Mouse (Mus musculus) MEL (cell line): ENCODE measurements around the gene Rab5a. TPM values are rescaled to one million over a fixed set of nuclear protein-coding genes. Genes with fewer than 3 reads are reported as not detected.

Experiments
- DNase-seq: peaks from one replicate; pipeline ENCODE4 v3.0.0; 2011; ENCODE audit warnings: low read depth, low spot score
- H3K27ac ChIP-seq: 2 replicates; pipeline ENCODE4 v1.5.1; 2012; ENCODE audit warnings: low read depth, mild to moderate bottlenecking, control low read depth, low read length, moderate library complexity; ENCODE audit not compliant: control insufficient read depth
- H3K27me3 ChIP-seq, 2 experiments: fragments of 150-350 bp in 1 of 2; sonication (generic) in 1 of 2; 2 replicates each; pipeline ENCODE4 v1.6.1; 2012; ENCODE audit warnings: low read length in 2 of 2, mild to moderate bottlenecking in 2 of 2, improper control_type of control experiment in 1 of 2, moderate library complexity in 1 of 2; ENCODE audit not compliant: insufficient read depth in 2 of 2, control insufficient read depth in 1 of 2
- H3K36me3 ChIP-seq, 2 experiments: 2 replicates each; pipeline ENCODE4 v1.6.1; 2012 to 2014; ENCODE audit warnings: low read length in 2 of 2, improper control_type of control experiment in 1 of 2, inconsistent platforms in 1 of 2, mild to moderate bottlenecking in 1 of 2; ENCODE audit not compliant: insufficient read depth in 2 of 2, control insufficient read depth in 1 of 2
- H3K4me1 ChIP-seq, 2 experiments: fragments of 150-350 bp in 1 of 2; sonication (generic) in 1 of 2; 2 replicates each; pipeline ENCODE4 v1.6.1; 2012; ENCODE audit warnings: low read length in 2 of 2, improper control_type of control experiment in 1 of 2, mild to moderate bottlenecking in 1 of 2; ENCODE audit not compliant: insufficient read depth in 2 of 2, control insufficient read depth in 1 of 2
- H3K4me3 ChIP-seq, 2 experiments: fragments of 150-350 bp in 1 of 2; sonication (generic) in 1 of 2; 2 replicates each; pipeline ENCODE4 v1.5.1; 2012; ENCODE audit warnings: low read depth in 2 of 2, low read length in 2 of 2, mild to moderate bottlenecking in 2 of 2, moderate library complexity in 2 of 2, control low read depth in 1 of 2, improper control_type of control experiment in 1 of 2; ENCODE audit not compliant: control insufficient read depth in 1 of 2, insufficient read depth in 1 of 2
- H3K79me2 ChIP-seq: 2 replicates; pipeline ENCODE4 v1.6.1; 2012; ENCODE audit warnings: mild to moderate bottlenecking, low read length, moderate library complexity; ENCODE audit not compliant: control insufficient read depth, poor library complexity, insufficient read depth
- H3K9ac ChIP-seq: 2 replicates; pipeline ENCODE4 v1.6.1; 2012; ENCODE audit warnings: low read depth, mild to moderate bottlenecking, control low read depth, low read length, moderate library complexity; ENCODE audit not compliant: control insufficient read depth, poor library complexity, severe bottlenecking
- H3K9me3 ChIP-seq: fragments of 150-350 bp; sonication (generic); replicated peaks from 2 replicates; pipeline ENCODE4 v1.6.1; 2012; ENCODE audit warnings: mild to moderate bottlenecking, low read length, improper control_type of control experiment, moderate library complexity; ENCODE audit not compliant: insufficient read depth
- BHLHE40 ChIP-seq: IDR thresholded peaks from 2 replicates; pipeline ENCODE4 v1.6.1; 2012; ENCODE audit warnings: low read depth, mild to moderate bottlenecking, inconsistent platforms, low read length, improper control_type of control experiment, borderline replicate concordance
- CHD2 ChIP-seq: IDR thresholded peaks from 2 replicates; pipeline ENCODE4 v1.6.1; 2011; ENCODE audit warnings: low read length, improper control_type of control experiment
- E2F4 ChIP-seq: IDR thresholded peaks from 2 replicates; pipeline ENCODE4 v1.6.1; 2011; ENCODE audit warnings: low read depth, low read length, improper control_type of control experiment, borderline replicate concordance
- EP300 ChIP-seq, 2 experiments: IDR thresholded peaks; 2 replicates each; pipeline ENCODE4 v1.6.1; 2011; ENCODE audit warnings: improper control_type of control experiment in 2 of 2, low read length in 2 of 2, low read depth in 1 of 2, mild to moderate bottlenecking in 1 of 2
- ETS1 ChIP-seq: IDR thresholded peaks from 2 replicates; pipeline ENCODE4 v1.6.1; 2012; ENCODE audit warnings: low read depth, mild to moderate bottlenecking, inconsistent platforms, low read length, improper control_type of control experiment, moderate library complexity
- GABPA ChIP-seq: IDR thresholded peaks from 2 replicates; pipeline ENCODE4 v1.6.1; 2012; ENCODE audit warnings: low read depth, mild to moderate bottlenecking, inconsistent platforms, low read length, improper control_type of control experiment, moderate library complexity
- GATA1 ChIP-seq: IDR thresholded peaks from 2 replicates; pipeline ENCODE4 v1.6.1; 2011; ENCODE audit warnings: low read depth, low read length, improper control_type of control experiment
- HCFC1 ChIP-seq: IDR thresholded peaks from 2 replicates; pipeline ENCODE4 v1.6.1; 2012; ENCODE audit warnings: low read depth, mild to moderate bottlenecking, inconsistent platforms, low read length, improper control_type of control experiment, moderate library complexity
- JUND ChIP-seq: IDR thresholded peaks from 2 replicates; pipeline ENCODE4 v1.6.1; 2011; ENCODE audit warnings: low read depth, mild to moderate bottlenecking, improper control_type of control experiment, low read length
- KAT2A ChIP-seq: conservative IDR thresholded peaks from 2 replicates; pipeline ENCODE4 v1.6.1; 2012; ENCODE audit warnings: low read depth, low read length, improper control_type of control experiment, inconsistent platforms
- MAZ ChIP-seq: IDR thresholded peaks from 2 replicates; pipeline ENCODE4 v1.6.1; 2012; ENCODE audit warnings: low read depth, mild to moderate bottlenecking, inconsistent platforms, low read length, improper control_type of control experiment
- MXI1 ChIP-seq: IDR thresholded peaks from 2 replicates; pipeline ENCODE4 v1.6.1; 2011; ENCODE audit warnings: mild to moderate bottlenecking, low read depth, low read length, improper control_type of control experiment
- MYB ChIP-seq: IDR thresholded peaks from 2 replicates; pipeline ENCODE4 v1.6.1; 2011; ENCODE audit warnings: mild to moderate bottlenecking, low read depth, low read length, improper control_type of control experiment
- MYC ChIP-seq: IDR thresholded peaks from 2 replicates; pipeline ENCODE4 v1.6.1; 2011; ENCODE audit warnings: low read depth, mild to moderate bottlenecking, low read length, improper control_type of control experiment, moderate library complexity
- NELFE ChIP-seq: IDR thresholded peaks from 2 replicates; pipeline ENCODE4 v1.6.1; 2011; ENCODE audit warnings: low read depth, low read length, improper control_type of control experiment
- POLR2A ChIP-seq, 2 experiments: IDR thresholded peaks; 2 replicates each; pipeline ENCODE4 v1.6.1; 2011 to 2012; ENCODE audit warnings: low read length in 2 of 2, mild to moderate bottlenecking in 2 of 2, control low read depth in 1 of 2, improper control_type of control experiment in 1 of 2, low read depth in 1 of 2, moderate library complexity in 1 of 2; ENCODE audit not compliant: control insufficient read depth in 1 of 2, insufficient read depth in 1 of 2, poor library complexity in 1 of 2
- POLR2AphosphoS2 ChIP-seq: IDR thresholded peaks from 2 replicates; pipeline ENCODE4 v1.6.1; 2011; ENCODE audit warnings: low read length, improper control_type of control experiment
- POLR2AphosphoS5 ChIP-seq: IDR thresholded peaks from 2 replicates; pipeline ENCODE4 v1.6.1; 2012; ENCODE audit warnings: low read depth, borderline replicate concordance, mild to moderate bottlenecking, inconsistent platforms, low read length, moderate library complexity, mixed read lengths
- RAD21 ChIP-seq: IDR thresholded peaks from 2 replicates; pipeline ENCODE4 v1.6.1; 2011; ENCODE audit warnings: mild to moderate bottlenecking, low read depth, low read length, improper control_type of control experiment
- RCOR1 ChIP-seq: IDR thresholded peaks from 2 replicates; pipeline ENCODE4 v1.6.1; 2012; ENCODE audit warnings: low read depth, mild to moderate bottlenecking, inconsistent platforms, low read length, improper control_type of control experiment
- SIN3A ChIP-seq: IDR thresholded peaks from 2 replicates; pipeline ENCODE4 v1.6.1; 2012; ENCODE audit warnings: low read length, improper control_type of control experiment, inconsistent platforms
- TBP ChIP-seq: IDR thresholded peaks from 2 replicates; pipeline ENCODE4 v1.8.0; 2011; ENCODE audit warnings: low read depth, low read length, improper control_type of control experiment
- TCF12 ChIP-seq: IDR thresholded peaks from 2 replicates; pipeline ENCODE4 v1.6.1; 2014; ENCODE audit warnings: low read depth, mild to moderate bottlenecking, inconsistent platforms, low read length, improper control_type of control experiment, moderate library complexity
- UBTF ChIP-seq: IDR thresholded peaks from 2 replicates; pipeline ENCODE4 v1.6.1; 2012; ENCODE audit warnings: low read depth, mild to moderate bottlenecking, inconsistent platforms, low read length, improper control_type of control experiment, moderate library complexity, borderline replicate concordance; ENCODE audit not compliant: insufficient read depth
- USF2 ChIP-seq, 2 experiments: IDR thresholded peaks; 2 replicates each; pipeline ENCODE4 v1.6.1; 2011 to 2012; ENCODE audit warnings: improper control_type of control experiment in 2 of 2, low read length in 2 of 2, borderline replicate concordance in 1 of 2, inconsistent platforms in 1 of 2, low read depth in 1 of 2, mild to moderate bottlenecking in 1 of 2; ENCODE audit not compliant: insufficient read depth in 1 of 2
- ZC3H11A ChIP-seq: IDR thresholded peaks from 2 replicates; pipeline ENCODE4 v1.6.1; 2012; ENCODE audit warnings: low read depth, mild to moderate bottlenecking, inconsistent platforms, low read length, improper control_type of control experiment
- ZKSCAN1 ChIP-seq: IDR thresholded peaks from 2 replicates; pipeline ENCODE4 v1.6.1; 2012; ENCODE audit warnings: low read depth, mild to moderate bottlenecking, inconsistent platforms, low read length, improper control_type of control experiment, moderate library complexity
- ZNF384 ChIP-seq: IDR thresholded peaks from 2 replicates; pipeline ENCODE4 v1.6.1; 2012; ENCODE audit warnings: low read depth, mild to moderate bottlenecking, inconsistent platforms, low read length, improper control_type of control experiment
- polyA plus RNA-seq, 2 experiments: library from polyadenylated mRNA; stranded (reverse) in 1 of 2; unstranded in 1 of 2; fragments of >175 nt in 1 of 2; fragments of >200 nt in 1 of 2; gene quantifications; 2 replicates each; pipeline versions ENCODE4 v1.2.1 to v1.2.4; 2012; ENCODE audit warnings: low replicate concordance in 2 of 2, low read depth in 1 of 2; ENCODE audit not compliant: insufficient read length in 2 of 2, insufficient read depth in 1 of 2, missing spikeins in 1 of 2
- total RNA-seq: library from RNA; depleted of rRNA; stranded (reverse); fragments of 300-350 nt; gene quantifications from 2 replicates; pipeline ENCODE4 v1.2.3, GENCODE M21; 2012

The Rab5a gene
- total and polyA plus RNA-seq, 3 experiments, result 22.7 to 23.7 TPM; not detected in 1

- TF ChIP-seq CHD2 (no peak), HCFC1 (peak; percentile 91), KAT2A (no peak; the same call in 1 of the 2 replicates), MYC (0 out of 2 replicates have a peak, but pooled peaks have one; percentile 53)
Observed at GRCm38 (mm10) chr17:53478858-53479603, at the start of gene Rab5a (continued).

DNA sequence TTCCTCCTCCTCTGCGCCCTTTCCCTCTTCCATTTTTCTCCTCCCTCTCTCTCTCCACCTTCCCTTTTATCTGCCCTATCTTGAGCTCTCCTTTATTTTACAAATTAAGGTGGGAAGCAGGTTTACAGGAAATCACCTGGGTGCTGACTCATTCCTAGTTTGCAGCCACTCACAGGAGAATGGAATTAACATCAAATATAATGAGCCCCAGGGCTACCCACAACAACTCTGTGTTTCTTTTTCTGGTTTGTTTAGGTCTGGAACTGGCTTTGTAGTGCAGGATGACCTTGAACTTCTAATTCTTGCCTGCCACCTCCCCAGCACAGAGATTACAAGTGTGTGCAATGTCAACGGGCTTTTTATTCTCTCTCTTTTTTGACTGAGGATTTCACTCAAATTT lies 22.9 kb upstream of the Rab5a start:
- Histone ChIP-seq H3K4me3 (no peak overlapping the region), H3K4me1 (peaks cover 3 to 12% of the 10 kb centered on the region in 2 experiments), H3K36me3 (peaks cover 0 to 13% of the 10 kb centered on the region in 2 experiments; a peak in 2 of 4 replicates), H3K27ac (no peak overlapping the region), H3K27me3 (peaks cover 0 to 4% of the 10 kb centered on the region in 2 experiments; a peak in 1 of 4 replicates), H3K9ac (no peak overlapping the region), H3K9me3 (no peaks in the 10 kb centered on the region), H3K79me2 (no peaks in the 10 kb centered on the region)
- DNase-seq, result no peak
- TF ChIP-seq RCOR1 (no peak), EP300 (IDR thresholded peaks at IDR 0.05; ENCODE audit: low read depth in 1 of 2, low read length in 2 of 2) (no peak), RAD21 (no peak), TCF12 (no peak), MXI1 (no peak), UBTF (no peak)

GRCm38 (mm10) chr17:53456742-53457141 lies 22.3 kb upstream of the Rab5a start:
- Histone ChIP-seq H3K9ac (no peak overlapping the region), H3K36me3 (peaks cover 0 to 13% of the 10 kb centered on the region in 2 experiments; a peak in 2 of 4 replicates), H3K79me2 (no peaks in the 10 kb centered on the region), H3K27me3 (no peaks in the 10 kb centered on the region; a peak in 2 of 4 replicates), H3K27ac (no peak overlapping the region), H3K9me3 (no peaks in the 10 kb centered on the region), H3K4me3 (no peak overlapping the region), H3K4me1 (peaks cover 3 to 12% of the 10 kb centered on the region in 2 experiments)
- peak; percentile 64 for DNase-seq
- TF ChIP-seq KAT2A (no peak), CHD2 (no peak), POLR2AphosphoS2 (no peak), MXI1 (no peak), GATA1 (peak; percentile 94), SIN3A (peak; percentile 58; the same call in 1 of the 2 replicates), MAZ (no peak), POLR2AphosphoS5 (no peak), TBP (no peak), POLR2A (IDR thresholded peaks at IDR 0.05; ENCODE audit: control insufficient read depth in 1 of 2, insufficient read depth in 1 of 2, low read depth in 1 of 2, low read length in 2 of 2, poor library complexity in 1 of 2) (no peak), ZNF384 (no peak), RCOR1 (peak; percentile 98), MYB (no peak), EP300 (IDR thresholded peaks at IDR 0.05; ENCODE audit: low read depth in 1 of 2, low read length in 2 of 2) (peak; percentile 89 to 95), BHLHE40 (peak; percentile 43; the same call in 1 of the 2 replicates), ZC3H11A (no peak), JUND (no peak), E2F4 (no peak), ETS1 (peak; percentile 70), GABPA (no peak), NELFE (no peak), RAD21 (no peak), USF2 (IDR thresholded peaks at IDR 0.05; ENCODE audit: borderline replicate concordance in 1 of 2, insufficient read depth in 1 of 2, low read depth in 1 of 2, low read length in 2 of 2) (no peak), ZKSCAN1 (no peak)
